In the genomic region with DNA sequence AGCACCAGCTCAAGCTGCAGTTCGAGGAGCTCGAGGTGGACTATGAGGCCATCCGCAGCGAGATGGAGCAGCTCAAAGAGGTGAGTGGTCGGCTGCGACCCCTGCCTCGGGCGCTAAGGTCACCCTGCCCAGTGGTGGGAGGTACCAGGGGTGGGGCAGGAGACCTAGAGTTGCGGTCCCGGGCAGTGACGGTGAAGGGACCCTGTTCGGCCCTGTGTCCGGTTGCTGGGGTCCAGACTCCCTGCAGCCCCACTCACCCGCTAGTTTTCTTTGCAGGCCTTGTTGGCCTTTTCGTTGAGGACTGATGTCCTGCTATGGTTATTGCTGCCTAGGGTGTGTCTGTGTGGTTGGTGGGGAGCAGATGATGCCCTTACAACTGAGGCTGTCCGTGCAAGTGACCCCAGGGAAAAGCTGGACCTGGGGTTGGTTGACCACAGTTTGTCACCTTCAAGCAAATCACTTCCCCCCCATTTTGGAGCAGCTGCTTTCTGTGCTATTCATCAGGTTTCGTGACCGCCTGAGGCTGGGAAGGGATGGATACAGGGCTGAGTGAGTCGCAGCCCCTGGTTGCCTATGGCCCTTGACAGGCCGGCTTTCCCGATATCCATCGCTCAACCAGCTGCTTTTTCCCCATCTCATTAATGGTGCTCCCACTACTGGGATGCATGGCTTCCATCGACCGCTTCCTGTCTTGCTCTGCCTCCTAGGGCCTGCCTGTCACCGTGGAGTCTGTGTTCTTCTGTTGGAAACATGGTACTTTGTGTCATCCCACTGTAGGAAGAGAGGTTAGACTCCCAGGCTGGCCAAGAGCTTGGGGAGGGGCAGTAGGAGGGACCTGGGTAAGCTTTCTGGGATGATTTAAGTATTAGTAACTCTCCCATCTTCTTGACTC, we compare ENCODE assay signal across 7 mouse cellular contexts. TPM values are rescaled to one million over a fixed set of nuclear protein-coding genes. Genes with fewer than 3 reads are reported as not detected.
DNase-seq lines count a peak whose midpoint lies in the region; ATAC-seq and TF ChIP-seq lines count a peak whose summit lies in the region.

No protein-coding gene starts in this region.

- H3K36me3 ChIP-seq in thymus, adult 2 months (ENCODE audit: control insufficient read depth, insufficient read depth, low read length), result no peaks in the 10 kb centered on the region
- no peaks in the 10 kb centered on the region for H3K36me3 ChIP-seq in limb, embryonic 11.5 days (ENCODE audit: control insufficient read depth, insufficient read depth, low read length)
- no peaks in the 10 kb centered on the region for H3K36me3 ChIP-seq in neural tube, embryonic 11.5 days (ENCODE audit: control insufficient read depth, insufficient read depth, low read length)

- H3K4me2 ChIP-seq in limb, embryonic 11.5 days (ENCODE audit: low read depth, severe bottlenecking), result peak overlapping the region; percentile 89
- H3K4me2 ChIP-seq in neural tube, embryonic 11.5 days (ENCODE audit: low read depth), result peak overlapping the region; percentile 73

- peaks cover 29% of the 10 kb centered on the region for H3K4me1 ChIP-seq in thymus, adult 2 months (replicated peaks; ENCODE audit: control insufficient read depth, insufficient read depth, low read length)
- peaks cover 13% of the 10 kb centered on the region for H3K4me1 ChIP-seq in limb, embryonic 11.5 days (ENCODE audit: control insufficient read depth, insufficient read depth, low read length)
- H3K4me1 ChIP-seq in neural tube, embryonic 11.5 days (ENCODE audit: control insufficient read depth, insufficient read depth, low read length), result peaks cover 18% of the 10 kb centered on the region; the same call in 1 of the 2 replicates

- TF ChIP-seq CTCF in thymus, adult 2 months (IDR thresholded peaks at IDR 0.05; ENCODE audit: borderline replicate concordance, control insufficient read depth, extremely low read depth, insufficient read depth, low read length, poor library complexity), result no peak

- peak overlapping the region; percentile 61 for H3K4me3 ChIP-seq in thymus, adult 2 months (ENCODE audit: control insufficient read depth, insufficient read depth, low read length)
- peak overlapping the region; percentile 97 for H3K4me3 ChIP-seq in limb, embryonic 11.5 days (ENCODE audit: low read depth, low read length)
- H3K4me3 ChIP-seq in neural tube, embryonic 11.5 days (ENCODE audit: low read depth, low read length), result peak overlapping the region; percentile 82

- peak overlapping the region; percentile 91 for H3K9ac ChIP-seq in limb, embryonic 11.5 days (ENCODE audit: low read length)
- H3K9ac ChIP-seq in neural tube, embryonic 11.5 days (ENCODE audit: low read length), result peak overlapping the region; percentile 80

- H3K9me3 ChIP-seq in limb, embryonic 11.5 days (ENCODE audit: control insufficient read depth, low read length), result no peaks in the 10 kb centered on the region
- no peaks in the 10 kb centered on the region for H3K9me3 ChIP-seq in neural tube, embryonic 11.5 days (ENCODE audit: control insufficient read depth, low read length)

- H3K27ac ChIP-seq in thymus, adult 2 months (ENCODE audit: control insufficient read depth, insufficient read depth, low read length), result no peak overlapping the region
- 0 out of 2 replicates have a peak overlapping the region, but pooled peaks have one; percentile 14 for H3K27ac ChIP-seq in limb, embryonic 11.5 days (replicated peaks; ENCODE audit: low read depth, low read length)
- peak overlapping the region; percentile 58; the same call in 1 of the 2 replicates for H3K27ac ChIP-seq in neural tube, embryonic 11.5 days (ENCODE audit: low read depth, low read length)

- peak; percentile 14 for DNase-seq in thymus, adult 2 months
- DNase-seq in thymus, postnatal 0 days (ENCODE audit: low spot score), result no peak
- peak; percentile 52 for DNase-seq in limb, embryonic 11.5 days (ENCODE audit: low spot score)
- peak; percentile 39 for DNase-seq in neural tube, embryonic 11.5 days (ENCODE audit: low spot score)
- DNase-seq in left cerebral cortex, adult 9 months (ENCODE audit: low spot score in 2 of 2), result no peak
- no peak for DNase-seq in spleen, postnatal 14 days (ENCODE audit: low spot score in 2 of 2)

- no peak for TF ChIP-seq POLR2A in thymus, adult 2 months (IDR thresholded peaks at IDR 0.05; ENCODE audit: control insufficient read depth, extremely low read depth, insufficient read depth, low read length, poor library complexity)

- 17% methylated on average over 25 of the region's 25 CpGs for WGBS in thymus, adult 2 months
- WGBS in limb, embryonic 11.5 days, result 11% methylated on average over 25 of the region's 25 CpGs
- 13% methylated on average over 25 of the region's 25 CpGs for WGBS in neural tube, embryonic 11.5 days

- H3K27me3 ChIP-seq in thymus, adult 2 months (ENCODE audit: control insufficient read depth, insufficient read depth, low read length), result no peaks in the 10 kb centered on the region
- H3K27me3 ChIP-seq in limb, embryonic 11.5 days (ENCODE audit: control insufficient read depth, insufficient read depth, low read length), result no peaks in the 10 kb centered on the region
- H3K27me3 ChIP-seq in neural tube, embryonic 11.5 days (ENCODE audit: control insufficient read depth, insufficient read depth, low read length), result no peaks in the 10 kb centered on the region

- ATAC-seq in erythroid progenitor cell, adult 5-6 weeks (replicated peaks; ENCODE audit: low FRiP score, poor library complexity, severe bottlenecking), result peak; percentile 4; the same call in 1 of the 2 replicates
- peak; percentile 31; the same call in 1 of the 2 replicates for ATAC-seq in limb, embryonic 11.5 days (ENCODE audit: insufficient number of reproducible peaks, low FRiP score, low TSS enrichment, low read depth)
- ATAC-seq in neural tube, embryonic 11.5 days (ENCODE audit: insufficient read depth, low FRiP score, low TSS enrichment), result peak; percentile 51

RNA-seq across cellular contexts. Expression of a gene that starts 0.7 kb away (rescaled TPM):
- 47.8 and 51.1 TPM in 2 replicates for polyA plus RNA-seq in thymus, adult 2 months (2012; rRNA removed)
- 25.4 and 27.0 TPM in 2 replicates for polyA plus RNA-seq in thymus, postnatal 0 days (2015; fragmentation: Nextera tagmentation; extraction: Ambion mirVana)
- 12.6 and 19.7 TPM in 2 replicates for total RNA-seq in erythroid progenitor cell, adult 5-6 weeks (2015; ENCODE audit: low replicate concordance)
- 28.8 and 35.2 TPM in 2 replicates for total RNA-seq in erythroid progenitor cell, adult 5-6 weeks (2017; ENCODE audit: low replicate concordance)
- 25.8 and 29.2 TPM in 2 replicates for polyA plus RNA-seq in limb, embryonic 11.5 days (2014; fragmentation: Nextera tagmentation; extraction: Ambion mirVana)
- polyA plus RNA-seq in neural tube, embryonic 11.5 days (2014; fragmentation: Nextera tagmentation; extraction: Ambion mirVana), result 37.1 and 37.4 TPM in 2 replicates

RNA-seq across cellular contexts. Expression of a gene that starts 22.0 kb away (rescaled TPM):
- polyA plus RNA-seq in thymus, adult 2 months (2012; rRNA removed), result 17.8 and 19.2 TPM in 2 replicates
- polyA plus RNA-seq in thymus, postnatal 0 days (2015; fragmentation: Nextera tagmentation; extraction: Ambion mirVana), result 1.7 and 2.1 TPM in 2 replicates
- 1.8 and 3.4 TPM in 2 replicates for total RNA-seq in erythroid progenitor cell, adult 5-6 weeks (2015; ENCODE audit: low replicate concordance)
- total RNA-seq in erythroid progenitor cell, adult 5-6 weeks (2017; ENCODE audit: low replicate concordance), result 3.1 and 5.5 TPM in 2 replicates
- 0.37 and 0.92 TPM in 2 replicates for polyA plus RNA-seq in limb, embryonic 11.5 days (2014; fragmentation: Nextera tagmentation; extraction: Ambion mirVana)
- polyA plus RNA-seq in neural tube, embryonic 11.5 days (2014; fragmentation: Nextera tagmentation; extraction: Ambion mirVana), result 1.1 and 1.2 TPM in 2 replicates

Comparison
In these comparisons a context has a peak if more than half of its experiments do, and no peak if none do; other contexts are left out.
1. DNase-seq: peak in thymus, adult 2 months (single experiment), limb, embryonic 11.5 days (single experiment) and neural tube, embryonic 11.5 days (single experiment); none in thymus, postnatal 0 days (single experiment), left cerebral cortex, adult 9 months (0 of 2) and spleen, postnatal 14 days (0 of 2).
2. Peak in every context shown above with its lines, with median percentiles within 50 percentile points of each other: H3K4me3 ChIP-seq and ATAC-seq.